8 mouse cellular contexts compared by ENCODE assay signal in genomic region chr16:31947901-31948316, GRCm38 (mm10). TPM values are rescaled to one million over a fixed set of nuclear protein-coding genes. Genes with fewer than 3 reads are reported as not detected.
DNase-seq lines count a peak whose midpoint lies in the region; ATAC-seq and TF ChIP-seq lines count a peak whose summit lies in the region.

No protein-coding gene starts in this region.

- peak overlapping the region; percentile 81 for H3K4me2 ChIP-seq in forebrain, embryonic 15.5 days (replicated peaks)
- H3K4me2 ChIP-seq in liver, embryonic 15.5 days = peak overlapping the region; percentile 82

- peak; percentile 65 for ATAC-seq in forebrain, embryonic 15.5 days (replicated peaks)
- no peak; the same call in 1 of the 2 replicates for ATAC-seq in liver, embryonic 15.5 days (ENCODE audit: insufficient read depth)

- peak overlapping the region; percentile 85 for H3K27ac ChIP-seq in left cerebral cortex, adult 2 months
- peak overlapping the region; percentile 90 for H3K27ac ChIP-seq in forebrain, embryonic 15.5 days (replicated peaks)
- H3K27ac ChIP-seq in liver, embryonic 15.5 days (replicated peaks) = peak overlapping the region; percentile 85

- H3K27me3 ChIP-seq in forebrain, embryonic 15.5 days = no peaks in the 10 kb centered on the region
- no peaks in the 10 kb centered on the region for H3K27me3 ChIP-seq in liver, embryonic 15.5 days

- WGBS in forebrain, embryonic 15.5 days = under 1% methylated on average over 38 of the region's 38 CpGs
- WGBS in liver, embryonic 15.5 days (ENCODE audit: insufficient replicate concordance) = 0% methylated on average over 38 of the region's 38 CpGs

- DNase-seq in left cerebral cortex, adult 2 months (ENCODE audit: extremely low spot score in 1 of 2, low spot score in 2 of 2) = peak in 1 of 2 experiments; percentile 19
- DNase-seq in left cerebral cortex, adult 11 months (ENCODE audit: low spot score) = no peak
- peak; percentile 57 for DNase-seq in brain, adult 2 months (ENCODE audit: low read depth, low spot score)
- DNase-seq in right cerebral cortex, postnatal 25 days = no peak
- no peak for DNase-seq in thymus, postnatal 0 days (ENCODE audit: low spot score)
- no peak for DNase-seq in ovary, postnatal 14 days (ENCODE audit: low spot score)

- peaks cover 42% of the 10 kb centered on the region for H3K4me1 ChIP-seq in forebrain, embryonic 15.5 days
- peaks cover 56% of the 10 kb centered on the region for H3K4me1 ChIP-seq in liver, embryonic 15.5 days (replicated peaks)

- H3K4me3 ChIP-seq in left cerebral cortex, adult 2 months = peak overlapping the region; percentile 66
- peak overlapping the region; percentile 80 for H3K4me3 ChIP-seq in forebrain, embryonic 15.5 days
- peak overlapping the region; percentile 96 for H3K4me3 ChIP-seq in liver, embryonic 15.5 days (replicated peaks)

- H3K36me3 ChIP-seq in forebrain, embryonic 15.5 days = peaks cover 6% of the 10 kb centered on the region; the same call in 1 of the 2 replicates
- H3K36me3 ChIP-seq in liver, embryonic 15.5 days (replicated peaks) = peaks cover 19% of the 10 kb centered on the region

- peak overlapping the region; percentile 77 for H3K9ac ChIP-seq in forebrain, embryonic 15.5 days (replicated peaks)
- H3K9ac ChIP-seq in liver, embryonic 15.5 days = peak overlapping the region; percentile 89

- TF ChIP-seq CTCF in left cerebral cortex, adult 2 months (IDR thresholded peaks at IDR 0.05) = no peak

- intact Hi-C loops in left cerebral cortex, adult 2 months (cut with DNase I) = loop anchor here (1.0 to 10.0 kb wide), 2 partner anchors 55 to 297 kb away; partner anchors contain the start of genes Fbxo45, Senp5 and Wdr53

- no peaks in the 10 kb centered on the region for H3K9me3 ChIP-seq in forebrain, embryonic 15.5 days
- H3K9me3 ChIP-seq in liver, embryonic 15.5 days (replicated peaks) = no peaks in the 10 kb centered on the region

RNA-seq across cellular contexts. Expression of gene 0610012G03Rik, which starts 0.4 kb away (rescaled TPM):
- 10 to 100 TPM; 40.4 to 45.1 TPM for total RNA-seq in left cerebral cortex, adult 2 months (2021)
- 106 and 113 TPM in 2 replicates for polyA plus RNA-seq in forebrain, embryonic 15.5 days (2015; fragmentation: Nextera tagmentation; extraction: Ambion mirVana)
- 38.1 and 39.4 TPM in 2 replicates for polyA plus RNA-seq in liver, embryonic 15.5 days (2015; fragmentation: Nextera tagmentation; extraction: Ambion mirVana)
- polyA plus RNA-seq in thymus, postnatal 0 days (2015; fragmentation: Nextera tagmentation; extraction: Ambion mirVana) = 92.1 and 95.1 TPM in 2 replicates

RNA-seq across cellular contexts. Expression of gene Ncbp2, which starts 0.4 kb away (rescaled TPM):
- total RNA-seq in left cerebral cortex, adult 2 months (2021) = 10 to 100 TPM; 47.3 to 47.4 TPM
- 115 and 116 TPM in 2 replicates for polyA plus RNA-seq in forebrain, embryonic 15.5 days (2015; fragmentation: Nextera tagmentation; extraction: Ambion mirVana)
- 27.5 and 28.3 TPM in 2 replicates for polyA plus RNA-seq in liver, embryonic 15.5 days (2015; fragmentation: Nextera tagmentation; extraction: Ambion mirVana)
- 80.6 and 93.3 TPM in 2 replicates for polyA plus RNA-seq in thymus, postnatal 0 days (2015; fragmentation: Nextera tagmentation; extraction: Ambion mirVana)

RNA-seq across cellular contexts. Expression of gene Pigz, which starts 14.3 kb away (rescaled TPM):
- total RNA-seq in left cerebral cortex, adult 2 months (2021) = 10 to 100 TPM; 20.7 to 20.9 TPM
- polyA plus RNA-seq in forebrain, embryonic 15.5 days (2015; fragmentation: Nextera tagmentation; extraction: Ambion mirVana) = 2.1 and 2.9 TPM in 2 replicates
- 0.23 and 0.48 TPM in 2 replicates for polyA plus RNA-seq in liver, embryonic 15.5 days (2015; fragmentation: Nextera tagmentation; extraction: Ambion mirVana)
- 2.7 and 3.1 TPM in 2 replicates for polyA plus RNA-seq in thymus, postnatal 0 days (2015; fragmentation: Nextera tagmentation; extraction: Ambion mirVana)

RNA-seq across cellular contexts. Expression of gene Senp5, which starts 55.2 kb away (rescaled TPM):
- total RNA-seq in left cerebral cortex, adult 2 months (2021) = 10 to 100 TPM; 46.8 to 48.3 TPM
- 17.2 and 18.4 TPM in 2 replicates for polyA plus RNA-seq in forebrain, embryonic 15.5 days (2015; fragmentation: Nextera tagmentation; extraction: Ambion mirVana)
- polyA plus RNA-seq in liver, embryonic 15.5 days (2015; fragmentation: Nextera tagmentation; extraction: Ambion mirVana) = 4.7 and 5.1 TPM in 2 replicates
- polyA plus RNA-seq in thymus, postnatal 0 days (2015; fragmentation: Nextera tagmentation; extraction: Ambion mirVana) = 9.3 and 12.4 TPM in 2 replicates
